Mouse (Mus musculus) myocyte (in vitro differentiated cells): ENCODE measurements at regions not wholly inside any gene's neighbourhood (a gene's known extent, or its start where the extent isn't known, plus 50 kb on each side); places are given as distances from the start of the nearest gene placed in this dataset.

Experiments used
- MYOG ChIP-seq, 3 experiments: IDR thresholded peaks; one replicate each; pipeline ENCODE4 v1.6.1; 2011; ENCODE audit warnings: control low read depth in 2 of 3, low read depth in 2 of 3, mild to moderate bottlenecking in 2 of 3; ENCODE audit not compliant: insufficient read length in 2 of 3, control insufficient read depth in 1 of 3, insufficient read depth in 1 of 3
- POLR2A ChIP-seq: IDR thresholded peaks from one replicate; pipeline ENCODE4 v1.6.1; 2011; ENCODE audit warnings: low read depth, mild to moderate bottlenecking, control low read depth, moderate library complexity; ENCODE audit not compliant: insufficient read length
- USF1 ChIP-seq: IDR thresholded peaks from one replicate; pipeline ENCODE4 v1.6.1; 2011; ENCODE audit warnings: low read depth, mild to moderate bottlenecking, control low read depth, moderate library complexity

DNA sequence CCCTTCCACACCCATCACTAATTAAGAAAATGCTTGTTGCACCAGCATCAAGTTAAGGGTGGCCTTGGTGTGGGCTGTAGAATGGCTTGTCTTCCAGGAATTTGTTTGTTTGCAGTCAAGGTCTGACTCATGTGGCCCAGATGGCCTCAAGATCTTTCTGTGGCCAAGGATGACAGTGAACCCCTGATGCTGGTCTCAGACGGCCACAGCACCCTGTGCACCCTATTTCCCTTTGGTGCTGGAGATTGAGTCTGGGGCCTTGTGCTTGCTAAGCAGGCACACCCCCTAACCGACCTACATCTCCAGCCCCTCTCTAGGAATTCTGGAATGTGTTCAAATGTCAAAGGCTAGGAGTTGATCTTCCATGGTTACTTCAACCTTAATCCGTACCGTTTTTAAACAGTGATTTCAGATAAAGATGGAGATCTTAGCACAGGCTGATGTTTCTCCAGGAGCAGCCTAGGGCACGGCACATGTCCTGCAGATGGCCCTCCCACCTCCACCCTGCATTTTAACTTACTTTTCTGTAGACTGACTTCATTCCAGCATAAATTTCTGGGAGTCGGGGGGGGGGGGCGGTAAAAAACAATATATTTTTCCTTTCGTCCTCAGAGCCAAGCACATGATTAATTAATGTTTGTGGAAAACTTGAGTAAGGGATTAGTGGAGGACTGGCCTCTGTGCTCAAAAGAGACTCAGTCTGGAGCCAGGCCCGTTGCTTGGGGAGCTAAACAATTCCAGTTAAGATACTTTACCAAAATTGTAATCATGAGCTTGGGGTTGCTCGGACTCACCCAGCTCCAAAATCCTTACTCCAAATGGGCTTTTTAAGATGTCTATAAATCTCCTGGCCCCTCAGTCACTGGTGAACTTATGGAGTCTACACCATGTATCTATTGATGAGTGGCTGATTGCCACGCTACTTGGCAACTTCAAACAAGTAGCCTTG, 95.0 kb upstream of the Supt20 start:
- no peak for TF ChIP-seq MYOG (IDR thresholded peaks at IDR 0.05; ENCODE audit: control insufficient read depth in 1 of 3, insufficient read depth in 1 of 3, insufficient read length in 2 of 3, low read depth in 2 of 3)
- TF ChIP-seq USF1, result no peak
- no peak for TF ChIP-seq POLR2A
